Mouse (Mus musculus) neural tube, embryonic 13.5 days (tissue): ENCODE measurements around the gene Cntln. TPM values are rescaled to one million over a fixed set of nuclear protein-coding genes. Genes with fewer than 3 reads are reported as not detected.

Source experiments
- ATAC-seq: fragments of 200-750 bp; cut with Nextera tagmentation; 2 replicates; pipeline ENCODE4 v1.8.0; 2017; ENCODE audit warnings: low read depth, mild to moderate bottlenecking, moderate TSS enrichment, moderate library complexity
- H3K27ac ChIP-seq: fragments of 300-500 bp; sonication (generic); replicated peaks from 2 replicates; pipeline ENCODE4 v1.5.1; 2015; ENCODE audit warnings: moderate library complexity, mild to moderate bottlenecking, inconsistent platforms
- H3K27me3 ChIP-seq: fragments of 300-500 bp; sonication (generic); 2 replicates; pipeline ENCODE4 v1.6.1; 2015; ENCODE audit warnings: mild to moderate bottlenecking, inconsistent platforms
- H3K36me3 ChIP-seq: fragments of 300-500 bp; sonication (generic); 2 replicates; pipeline ENCODE4 v1.6.1; 2015; ENCODE audit warnings: mild to moderate bottlenecking, inconsistent platforms
- H3K4me1 ChIP-seq: fragments of 300-500 bp; sonication (generic); replicated peaks from 2 replicates; pipeline ENCODE4 v1.6.1; 2015; ENCODE audit warnings: inconsistent platforms
- H3K4me2 ChIP-seq: fragments of 300-500 bp; sonication (generic); 2 replicates; pipeline ENCODE4 v1.6.1; 2015; ENCODE audit warnings: inconsistent platforms, mild to moderate bottlenecking, moderate library complexity
- H3K4me3 ChIP-seq: fragments of 300-500 bp; sonication (generic); 2 replicates; pipeline ENCODE4 v1.5.1; 2015; ENCODE audit warnings: mild to moderate bottlenecking, inconsistent platforms
- H3K9ac ChIP-seq: fragments of 300-500 bp; sonication (generic); 2 replicates; pipeline ENCODE4 v1.6.1; 2015; ENCODE audit warnings: moderate library complexity, mild to moderate bottlenecking, inconsistent platforms
- H3K9me3 ChIP-seq: fragments of 300-500 bp; sonication (generic); 2 replicates; pipeline ENCODE4 v1.6.1; 2016; ENCODE audit warnings: inconsistent platforms
- WGBS: fragments of 180-500 bp; shearing (Covaris S2); methylation state at CpG from one replicate; pipeline ENCODE4 v1.1.7; 2015; 5-methylcytosine and 5-hydroxymethylcytosine counted together
- polyA plus RNA-seq: library from polyadenylated mRNA; unstranded; fragments of >200 nt; fragmentation: Nextera tagmentation; extraction: Ambion mirVana; gene quantifications from 2 replicates; pipeline ENCODE4 v1.2.1, GENCODE M21; 2015

Cntln gene
- polyA plus RNA-seq = 7.2 and 7.7 TPM in 2 replicates

- under 1% methylated on average over 49 of the region's 50 CpGs for WGBS
- H3K4me2 ChIP-seq = peak within 1 kb of the TSS; percentile 81
- peak; percentile 97 for ATAC-seq
These were observed at the start of gene Cntln for GRCm38 (mm10) chr4:84884111-84884538. Gene Cntln, plus strand, starts transcription at chr4:84884309.

GRCm38 (mm10) chr4:84836979-84837378 lies 47.1 kb upstream of the Cntln start:
- no peak for ATAC-seq
- no peaks in the 10 kb centered on the region for H3K27me3 ChIP-seq
- no peaks in the 10 kb centered on the region for H3K9me3 ChIP-seq
- no peak overlapping the region for H3K4me2 ChIP-seq
- H3K36me3 ChIP-seq = no peaks in the 10 kb centered on the region
- H3K9ac ChIP-seq = no peak overlapping the region
- WGBS = 46% methylated on average over 5 of the region's 5 CpGs
- no peak overlapping the region for H3K27ac ChIP-seq
- H3K4me1 ChIP-seq = 0 out of 2 replicates have a peak, but pooled peaks cover 10% of the 10 kb centered on the region
- H3K4me3 ChIP-seq = no peak overlapping the region

More at GRCm38 (mm10) chr4:84884111-84884538, at the start of gene Cntln:
- no peaks in the 10 kb centered on the region for H3K27me3 ChIP-seq
- H3K36me3 ChIP-seq = no peaks in the 10 kb centered on the region
- H3K27ac ChIP-seq = peak within 1 kb of the TSS; percentile 95
- H3K4me3 ChIP-seq = peak within 1 kb of the TSS; percentile 81
- peaks cover 17% of the 10 kb centered on the region for H3K4me1 ChIP-seq
- H3K9me3 ChIP-seq = no peaks in the 10 kb centered on the region
- peak within 1 kb of the TSS; percentile 94 for H3K9ac ChIP-seq

GRCm38 (mm10) chr4:84838545-84838944 lies 45.6 kb upstream of the Cntln start:
- no peaks in the 10 kb centered on the region for H3K27me3 ChIP-seq
- no peaks in the 10 kb centered on the region for H3K9me3 ChIP-seq
- no peak for ATAC-seq
- no peaks in the 10 kb centered on the region for H3K36me3 ChIP-seq
- H3K4me1 ChIP-seq = 0 out of 2 replicates have a peak, but pooled peaks cover 3% of the 10 kb centered on the region
- no peak overlapping the region for H3K9ac ChIP-seq
- WGBS = 81% methylated on average over 3 of the region's 3 CpGs
- no peak overlapping the region for H3K4me2 ChIP-seq
- H3K27ac ChIP-seq = no peak overlapping the region
- H3K4me3 ChIP-seq = no peak overlapping the region

- H3K4me2 ChIP-seq = no peak overlapping the region
- H3K27ac ChIP-seq = no peak overlapping the region
- H3K27me3 ChIP-seq = no peaks in the 10 kb centered on the region
- no peak for ATAC-seq
- H3K4me1 ChIP-seq = no peaks in the 10 kb centered on the region
- H3K9ac ChIP-seq = no peak overlapping the region
- H3K9me3 ChIP-seq = no peaks in the 10 kb centered on the region
- 97% methylated on average over 2 of the region's 2 CpGs for WGBS
- no peaks in the 10 kb centered on the region for H3K36me3 ChIP-seq
- no peak overlapping the region for H3K4me3 ChIP-seq
These were observed 44.6 kb upstream of the Cntln start for GRCm38 (mm10) chr4:84839466-84839865.

GRCm38 (mm10) chr4:84857588-84857987 lies 26.5 kb upstream of the Cntln start:
- Histone ChIP-seq H3K9me3 (no peaks in the 10 kb centered on the region), H3K27ac (no peak overlapping the region), H3K4me2 (no peak overlapping the region), H3K4me3 (no peak overlapping the region), H3K4me1 (no peaks in the 10 kb centered on the region), H3K27me3 (no peaks in the 10 kb centered on the region), H3K9ac (no peak overlapping the region), H3K36me3 (no peaks in the 10 kb centered on the region)
- WGBS = 73% methylated on average over 2 of the region's 2 CpGs
- no peak for ATAC-seq

GRCm38 (mm10) chr4:84876347-84876746 lies 7.8 kb upstream of the Cntln start:
- H3K27ac ChIP-seq = no peak overlapping the region
- H3K9ac ChIP-seq = no peak overlapping the region
- no peak for ATAC-seq
- WGBS = 43% methylated on average over 3 of the region's 3 CpGs
- H3K27me3 ChIP-seq = no peaks in the 10 kb centered on the region
- H3K4me2 ChIP-seq = no peak overlapping the region
- no peaks in the 10 kb centered on the region for H3K9me3 ChIP-seq
- H3K36me3 ChIP-seq = no peaks in the 10 kb centered on the region
- H3K4me3 ChIP-seq = no peak overlapping the region
- H3K4me1 ChIP-seq = no peaks in the 10 kb centered on the region

GRCm38 (mm10) chr4:84883646-84884045 lies 463 bp upstream of the Cntln start:
- H3K9ac ChIP-seq = peak overlapping the region; percentile 94
- peak; percentile 32; the same call in 1 of the 2 replicates for ATAC-seq
- H3K4me1 ChIP-seq = peaks cover 17% of the 10 kb centered on the region
- WGBS = 55% methylated on average over 12 of the region's 12 CpGs
- peak overlapping the region; percentile 81 for H3K4me3 ChIP-seq
- peak overlapping the region; percentile 95 for H3K27ac ChIP-seq
- H3K4me2 ChIP-seq = peak overlapping the region; percentile 81
- no peaks in the 10 kb centered on the region for H3K9me3 ChIP-seq
- H3K27me3 ChIP-seq = no peaks in the 10 kb centered on the region
- no peaks in the 10 kb centered on the region for H3K36me3 ChIP-seq

GRCm38 (mm10) chr4:84884539-84885270 lies 596 bp downstream of the Cntln start:
- Histone ChIP-seq H3K4me2 (peak overlapping the region; percentile 81), H3K36me3 (no peaks in the 10 kb centered on the region), H3K27ac (peak overlapping the region; percentile 95), H3K4me1 (peaks cover 17% of the 10 kb centered on the region), H3K9me3 (no peaks in the 10 kb centered on the region), H3K4me3 (peak overlapping the region; percentile 81), H3K9ac (peak overlapping the region; percentile 94), H3K27me3 (no peaks in the 10 kb centered on the region)
- peak; percentile 82 for ATAC-seq
- WGBS = 2% methylated on average over 56 of the region's 60 CpGs

- Histone ChIP-seq H3K4me1 (peaks cover 17% of the 10 kb centered on the region), H3K4me3 (peak overlapping the region; percentile 81), H3K36me3 (no peaks in the 10 kb centered on the region), H3K27ac (no peak overlapping the region), H3K27me3 (no peaks in the 10 kb centered on the region), H3K4me2 (peak overlapping the region; percentile 81), H3K9ac (peak overlapping the region; percentile 94), H3K9me3 (no peaks in the 10 kb centered on the region)
- 35% methylated on average over 1 of the region's 1 CpGs for WGBS
- no peak for ATAC-seq
These were observed 1.1 kb downstream of the Cntln start for GRCm38 (mm10) chr4:84885271-84885540.

GRCm38 (mm10) chr4:84918393-84918792 lies 34.3 kb downstream of the Cntln start:
- Histone ChIP-seq H3K9ac (no peak overlapping the region), H3K9me3 (0 out of 2 replicates have a peak, but pooled peaks cover 6% of the 10 kb centered on the region), H3K4me3 (no peak overlapping the region), H3K27ac (no peak overlapping the region), H3K4me2 (no peak overlapping the region), H3K4me1 (no peaks in the 10 kb centered on the region), H3K36me3 (no peaks in the 10 kb centered on the region), H3K27me3 (no peaks in the 10 kb centered on the region)
- ATAC-seq = no peak
- WGBS = 89% methylated on average over 1 of the region's 1 CpGs

- Histone ChIP-seq H3K27ac (no peak overlapping the region), H3K36me3 (no peaks in the 10 kb centered on the region), H3K4me1 (no peaks in the 10 kb centered on the region), H3K4me3 (no peak overlapping the region), H3K9me3 (no peaks in the 10 kb centered on the region), H3K4me2 (no peak overlapping the region), H3K9ac (no peak overlapping the region), H3K27me3 (no peaks in the 10 kb centered on the region)
- WGBS = 85% methylated on average over 6 of the region's 6 CpGs
- ATAC-seq = no peak
These were observed 50.3 kb downstream of the Cntln start for GRCm38 (mm10) chr4:84934342-84934929.

GRCm38 (mm10) chr4:84942059-84942458 lies 58.0 kb downstream of the Cntln start:
- no peaks in the 10 kb centered on the region for H3K36me3 ChIP-seq
- H3K27ac ChIP-seq = peak overlapping the region; percentile 55
- no peak overlapping the region for H3K4me2 ChIP-seq
- ATAC-seq = peak; percentile 91
- H3K4me3 ChIP-seq = no peak overlapping the region
- 35% methylated on average over 2 of the region's 2 CpGs for WGBS
- no peaks in the 10 kb centered on the region for H3K9me3 ChIP-seq
- H3K9ac ChIP-seq = no peak overlapping the region
- 0 out of 2 replicates have a peak, but pooled peaks cover 3% of the 10 kb centered on the region for H3K4me1 ChIP-seq
- H3K27me3 ChIP-seq = no peaks in the 10 kb centered on the region
